Mouse (Mus musculus): ENCODE measurements at regions not wholly inside any gene's neighbourhood (a gene's known extent, or its start where the extent isn't known, plus 50 kb on each side); places are given as distances from the start of the nearest gene placed in this dataset.

DNA sequence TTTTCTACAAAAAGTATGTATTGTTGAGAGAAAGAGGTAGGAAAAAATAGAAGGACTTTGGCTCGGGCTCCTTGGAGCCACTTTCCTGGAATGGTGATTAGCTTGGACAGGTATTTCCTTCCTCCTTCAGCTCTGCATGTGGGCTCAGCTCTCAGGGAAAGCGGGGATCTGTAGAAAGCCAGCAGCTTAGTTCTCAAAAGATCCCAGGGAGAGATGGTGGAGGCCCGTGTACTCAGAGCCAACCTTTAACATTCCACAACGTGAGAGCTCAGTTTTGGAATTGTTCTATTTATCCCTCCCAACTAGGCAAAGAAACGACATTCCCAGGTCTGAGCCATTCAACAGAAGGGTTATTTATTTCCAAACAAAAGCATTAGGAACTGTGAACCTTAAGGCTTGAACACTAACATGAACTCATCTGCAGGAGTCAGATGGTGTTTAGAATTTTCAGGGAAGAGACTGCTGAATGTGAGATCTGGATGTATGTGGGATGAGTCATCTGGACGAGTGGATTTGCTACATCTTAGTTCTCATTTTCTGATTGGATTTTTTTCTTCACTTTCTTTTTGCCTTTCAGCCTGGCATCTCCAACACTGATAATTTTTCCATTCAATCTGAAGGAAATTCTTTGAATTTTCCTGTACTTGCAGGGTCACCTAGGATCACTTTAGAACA, 428.6 kb upstream of the Tnp1 start:
- ATAC-seq: no peak
- H3K27ac ChIP-seq (ENCODE audit: low read length): no peak overlapping the region
- no peak overlapping the region for H3K9ac ChIP-seq (ENCODE audit: low read depth, low read length)
- H3K9me3 ChIP-seq (ENCODE audit: control insufficient read depth, low read length): 0 out of 2 replicates have a peak, but pooled peaks cover 3% of the 10 kb centered on the region
- H3K36me3 ChIP-seq (ENCODE audit: control insufficient read depth, insufficient read depth, low read length): no peaks in the 10 kb centered on the region
- H3K4me1 ChIP-seq (ENCODE audit: control insufficient read depth, insufficient read depth, low read length): no peaks in the 10 kb centered on the region
- no peaks in the 10 kb centered on the region for H3K27me3 ChIP-seq (replicated peaks; ENCODE audit: control insufficient read depth, insufficient read depth, low read length)
- WGBS: 40% methylated on average over 6 of the region's 6 CpGs
- no peak overlapping the region for H3K4me3 ChIP-seq (ENCODE audit: low read length)
- no peak overlapping the region for H3K4me2 ChIP-seq (ENCODE audit: low read depth, low read length)

DNA sequence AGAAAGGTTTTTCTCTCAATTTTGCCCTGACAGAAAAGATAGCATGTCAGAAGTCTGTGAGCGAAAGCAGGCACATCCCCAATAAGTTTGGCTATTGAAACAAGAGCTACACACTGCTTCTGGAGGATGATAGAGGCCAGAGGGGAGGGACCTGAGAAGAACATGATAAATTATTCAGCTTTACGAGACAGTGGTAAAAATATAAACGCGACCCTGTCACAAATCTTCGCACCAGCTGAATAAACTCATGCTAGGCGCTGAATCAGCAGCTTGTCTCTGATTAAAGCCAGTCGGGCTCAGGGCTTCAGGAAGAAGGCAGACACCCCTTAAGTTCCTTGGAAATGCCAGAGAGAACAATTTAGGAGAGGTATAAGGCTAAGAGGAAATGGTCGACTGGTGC, 422.7 kb upstream of the Tnp1 start:
- Histone ChIP-seq H3K9me3 (ENCODE audit: control insufficient read depth, low read length) (0 out of 2 replicates have a peak, but pooled peaks cover 3% of the 10 kb centered on the region), H3K4me3 (ENCODE audit: low read length) (no peak overlapping the region), H3K27me3 (replicated peaks; ENCODE audit: control insufficient read depth, insufficient read depth, low read length) (no peaks in the 10 kb centered on the region), H3K4me1 (ENCODE audit: control insufficient read depth, insufficient read depth, low read length) (no peaks in the 10 kb centered on the region), H3K9ac (ENCODE audit: low read depth, low read length) (no peak overlapping the region), H3K27ac (ENCODE audit: low read length) (no peak overlapping the region), H3K36me3 (ENCODE audit: control insufficient read depth, insufficient read depth, low read length) (no peaks in the 10 kb centered on the region), H3K4me2 (ENCODE audit: low read depth, low read length) (no peak overlapping the region)
- WGBS: 35% methylated on average over 8 of the region's 8 CpGs
- ATAC-seq: peak; percentile 26; the same call in 1 of the 2 replicates

DNA sequence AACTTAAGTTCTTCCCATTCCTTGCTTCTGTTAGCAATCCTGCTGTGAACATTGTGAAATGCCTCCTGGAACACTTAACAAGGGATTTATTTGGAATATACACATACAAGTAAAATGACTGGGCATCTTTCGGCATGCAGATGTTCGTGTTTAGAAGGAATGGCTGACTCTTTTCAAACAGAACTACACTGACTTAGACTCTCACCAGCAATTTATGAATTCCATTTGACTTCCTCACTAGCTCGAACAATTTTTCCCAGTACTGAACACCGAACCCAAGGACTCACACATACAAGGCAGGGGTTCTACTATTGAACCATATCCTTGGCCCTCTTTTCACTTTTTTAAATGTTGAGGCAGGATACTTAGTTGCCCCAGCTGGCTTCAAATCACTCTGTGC, 412.4 kb upstream of the Tnp1 start:
- WGBS: 59% methylated on average over 4 of the region's 4 CpGs
- Histone ChIP-seq H3K9ac (ENCODE audit: low read depth, low read length) (no peak overlapping the region), H3K9me3 (ENCODE audit: control insufficient read depth, low read length) (no peaks in the 10 kb centered on the region), H3K36me3 (ENCODE audit: control insufficient read depth, insufficient read depth, low read length) (no peaks in the 10 kb centered on the region), H3K27me3 (replicated peaks; ENCODE audit: control insufficient read depth, insufficient read depth, low read length) (no peaks in the 10 kb centered on the region), H3K4me1 (ENCODE audit: control insufficient read depth, insufficient read depth, low read length) (no peaks in the 10 kb centered on the region), H3K4me3 (ENCODE audit: low read length) (no peak overlapping the region), H3K27ac (ENCODE audit: low read length) (no peak overlapping the region), H3K4me2 (ENCODE audit: low read depth, low read length) (no peak overlapping the region)
- ATAC-seq: no peak

DNA sequence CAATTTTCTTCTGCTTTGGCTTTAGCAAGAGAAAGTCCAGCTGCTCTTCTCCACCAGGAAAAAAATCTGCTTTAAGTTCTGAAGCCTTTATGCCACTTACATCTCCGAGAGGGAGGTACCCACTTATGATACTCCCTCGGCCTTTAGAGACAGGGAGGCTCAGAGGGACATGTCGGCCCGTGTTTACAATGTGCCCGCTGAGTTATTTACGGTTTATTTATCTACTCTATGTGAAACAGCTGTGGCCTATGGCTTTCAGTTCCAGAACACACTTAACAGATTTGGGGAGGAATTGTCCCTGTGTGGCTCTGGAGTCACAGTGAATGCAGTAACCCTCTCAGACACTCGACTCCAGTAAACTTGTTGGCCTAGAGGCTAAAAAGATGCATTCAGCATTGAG, 409.3 kb upstream of the Tnp1 start:
- no peaks in the 10 kb centered on the region for H3K9me3 ChIP-seq (ENCODE audit: control insufficient read depth, low read length)
- ATAC-seq: no peak

DNA sequence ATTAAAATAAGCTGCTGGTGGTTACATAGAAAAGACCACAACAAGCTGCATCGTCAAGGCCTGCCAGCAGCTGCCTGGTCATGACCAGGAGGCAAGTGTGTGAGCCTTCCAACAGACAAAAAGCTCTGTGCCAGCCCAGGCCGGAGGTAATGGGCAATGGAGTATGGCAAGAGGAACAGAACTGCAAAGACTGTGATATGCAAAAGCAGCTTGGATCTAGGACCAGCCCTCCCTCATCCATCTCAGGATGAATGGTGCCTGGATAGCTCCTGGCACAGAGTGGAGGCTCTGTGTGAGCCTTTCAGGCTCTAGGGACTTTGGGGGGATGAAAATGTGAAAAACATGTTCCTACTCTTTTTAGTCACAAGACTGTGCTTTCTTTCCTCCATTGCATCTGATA, 402.5 kb upstream of the Tnp1 start:
- no peak overlapping the region for H3K9ac ChIP-seq (ENCODE audit: low read depth, low read length)
- WGBS: 68% methylated on average over 2 of the region's 2 CpGs

More for the DNA sequence above, 409.3 kb upstream of the Tnp1 start:
- no peaks in the 10 kb centered on the region for H3K27me3 ChIP-seq (replicated peaks; ENCODE audit: control insufficient read depth, insufficient read depth, low read length)
- H3K4me2 ChIP-seq (ENCODE audit: low read depth, low read length): no peak overlapping the region
- WGBS: 29% methylated on average over 7 of the region's 7 CpGs
- H3K4me3 ChIP-seq (ENCODE audit: low read length): no peak overlapping the region
- H3K27ac ChIP-seq (ENCODE audit: low read length): no peak overlapping the region
- H3K4me1 ChIP-seq (ENCODE audit: control insufficient read depth, insufficient read depth, low read length): no peaks in the 10 kb centered on the region
- H3K9ac ChIP-seq (ENCODE audit: low read depth, low read length): no peak overlapping the region
- no peaks in the 10 kb centered on the region for H3K36me3 ChIP-seq (ENCODE audit: control insufficient read depth, insufficient read depth, low read length)

DNA sequence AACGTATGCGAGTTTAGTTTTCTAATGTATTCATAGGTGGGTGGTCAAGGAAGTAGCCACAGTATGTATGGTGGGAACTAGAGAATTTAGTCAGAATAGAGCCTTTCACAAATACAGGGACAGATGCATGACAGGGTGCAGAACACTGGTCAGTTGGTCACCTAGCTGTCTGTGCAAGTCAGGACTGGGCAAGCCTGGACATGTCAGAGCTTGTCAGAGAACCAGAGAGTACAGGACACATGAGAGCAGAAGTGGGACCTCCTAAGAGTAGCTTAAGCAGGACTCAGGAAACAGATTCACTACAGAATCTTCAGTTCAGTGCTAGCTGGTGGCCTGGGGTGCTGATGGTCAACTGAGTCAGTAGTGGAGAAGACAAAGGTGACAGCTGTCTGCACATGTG, 395.7 kb upstream of the Tnp1 start:
- no peaks in the 10 kb centered on the region for H3K9me3 ChIP-seq (ENCODE audit: control insufficient read depth, low read length)
- H3K27ac ChIP-seq (ENCODE audit: low read length): no peak overlapping the region
- 89% methylated on average over 2 of the region's 2 CpGs for WGBS
- no peak overlapping the region for H3K4me2 ChIP-seq (ENCODE audit: low read depth, low read length)
- H3K36me3 ChIP-seq (ENCODE audit: control insufficient read depth, insufficient read depth, low read length): no peaks in the 10 kb centered on the region
- ATAC-seq: no peak
- no peaks in the 10 kb centered on the region for H3K27me3 ChIP-seq (replicated peaks; ENCODE audit: control insufficient read depth, insufficient read depth, low read length)
- H3K9ac ChIP-seq (ENCODE audit: low read depth, low read length): no peak overlapping the region
- no peaks in the 10 kb centered on the region for H3K4me1 ChIP-seq (ENCODE audit: control insufficient read depth, insufficient read depth, low read length)
- no peak overlapping the region for H3K4me3 ChIP-seq (ENCODE audit: low read length)

More for the DNA sequence above, 402.5 kb upstream of the Tnp1 start:
- no peak for ATAC-seq
- no peak overlapping the region for H3K4me2 ChIP-seq (ENCODE audit: low read depth, low read length)
- H3K36me3 ChIP-seq (ENCODE audit: control insufficient read depth, insufficient read depth, low read length): no peaks in the 10 kb centered on the region
- no peaks in the 10 kb centered on the region for H3K9me3 ChIP-seq (ENCODE audit: control insufficient read depth, low read length)
- H3K27ac ChIP-seq (ENCODE audit: low read length): no peak overlapping the region
- no peaks in the 10 kb centered on the region for H3K4me1 ChIP-seq (ENCODE audit: control insufficient read depth, insufficient read depth, low read length)
- no peaks in the 10 kb centered on the region for H3K27me3 ChIP-seq (replicated peaks; ENCODE audit: control insufficient read depth, insufficient read depth, low read length)
- H3K4me3 ChIP-seq (ENCODE audit: low read length): no peak overlapping the region

DNA sequence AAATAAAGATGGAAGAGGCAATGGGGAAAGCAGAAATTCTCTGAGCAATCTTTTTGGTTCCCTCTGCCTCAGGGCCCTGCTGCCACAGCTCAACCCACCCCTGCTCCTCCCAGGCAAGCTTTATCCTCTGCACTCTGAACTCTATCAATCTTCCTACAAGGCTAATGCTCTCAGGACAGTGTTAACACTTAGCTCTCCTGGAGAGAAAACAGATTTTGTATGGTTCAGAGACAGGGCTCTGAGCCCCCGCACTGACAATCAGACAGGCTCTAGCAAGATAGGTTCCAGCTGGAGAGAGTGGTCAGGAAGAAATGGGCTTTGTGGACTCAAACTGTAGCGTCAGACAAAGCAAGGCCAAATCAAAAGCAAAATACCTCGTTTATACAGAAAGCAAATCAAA, 383.5 kb upstream of the Tnp1 start:
- Histone ChIP-seq H3K9ac (ENCODE audit: low read depth, low read length) (no peak overlapping the region), H3K4me3 (ENCODE audit: low read length) (no peak overlapping the region), H3K4me2 (ENCODE audit: low read depth, low read length) (no peak overlapping the region), H3K4me1 (ENCODE audit: control insufficient read depth, insufficient read depth, low read length) (0 out of 2 replicates have a peak, but pooled peaks cover 2% of the 10 kb centered on the region), H3K27me3 (replicated peaks; ENCODE audit: control insufficient read depth, insufficient read depth, low read length) (no peaks in the 10 kb centered on the region), H3K9me3 (ENCODE audit: control insufficient read depth, low read length) (no peaks in the 10 kb centered on the region), H3K36me3 (ENCODE audit: control insufficient read depth, insufficient read depth, low read length) (no peaks in the 10 kb centered on the region), H3K27ac (ENCODE audit: low read length) (no peak overlapping the region)
- 33% methylated on average over 3 of the region's 3 CpGs for WGBS
- ATAC-seq: 0 out of 2 replicates have a peak, but pooled peaks have one; percentile 13

DNA sequence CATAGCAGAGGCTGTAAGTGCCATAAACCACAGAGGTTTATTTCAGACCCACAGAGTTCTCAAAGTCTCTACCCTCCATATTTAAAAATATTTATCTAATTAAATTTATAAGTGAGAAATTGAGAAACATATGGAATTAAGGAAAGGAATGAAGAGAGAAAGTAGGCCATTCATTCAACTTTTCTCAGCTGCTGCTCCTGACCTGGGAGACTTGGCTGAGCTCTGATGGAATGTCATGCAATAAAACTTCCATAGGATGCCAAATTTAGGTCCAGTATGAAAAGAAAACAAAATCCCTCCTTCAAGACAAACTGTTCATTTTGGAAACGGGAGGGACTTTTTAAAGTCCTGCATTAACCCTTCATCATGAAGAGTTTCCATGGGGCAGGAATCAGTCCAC, 379.3 kb upstream of the Tnp1 start:
- no peak overlapping the region for H3K27ac ChIP-seq (ENCODE audit: low read length)

DNA sequence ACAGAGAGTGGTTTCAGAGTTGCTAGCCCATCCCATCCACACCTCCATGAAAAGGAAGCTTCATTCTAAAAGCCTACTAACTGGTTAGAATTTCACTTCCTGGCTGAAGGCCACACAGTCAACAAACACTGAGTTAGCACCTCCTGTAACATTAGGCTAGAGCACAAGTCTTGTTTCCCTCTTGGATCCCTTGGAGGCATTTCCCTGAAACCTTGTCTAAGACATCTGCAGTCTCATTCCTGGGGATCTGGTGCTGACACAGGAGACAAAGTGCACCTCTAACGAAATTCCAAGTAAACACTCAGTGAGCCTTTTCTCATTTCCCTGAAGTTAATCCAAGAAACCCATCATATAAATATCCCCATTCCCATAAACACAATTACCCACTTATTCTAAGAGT, 378.8 kb upstream of the Tnp1 start:
- Histone ChIP-seq H3K9me3 (ENCODE audit: control insufficient read depth, low read length) (no peaks in the 10 kb centered on the region), H3K4me3 (ENCODE audit: low read length) (no peak overlapping the region), H3K27me3 (replicated peaks; ENCODE audit: control insufficient read depth, insufficient read depth, low read length) (no peaks in the 10 kb centered on the region), H3K4me2 (ENCODE audit: low read depth, low read length) (no peak overlapping the region), H3K36me3 (ENCODE audit: control insufficient read depth, insufficient read depth, low read length) (no peaks in the 10 kb centered on the region), H3K4me1 (ENCODE audit: control insufficient read depth, insufficient read depth, low read length) (0 out of 2 replicates have a peak, but pooled peaks cover 2% of the 10 kb centered on the region), H3K9ac (ENCODE audit: low read depth, low read length) (no peak overlapping the region), H3K27ac (ENCODE audit: low read length) (no peak overlapping the region)
- WGBS: 38% methylated on average over 1 of the region's 1 CpGs
- no peak for ATAC-seq

More for the DNA sequence above, 379.3 kb upstream of the Tnp1 start:
- H3K4me1 ChIP-seq (ENCODE audit: control insufficient read depth, insufficient read depth, low read length): 0 out of 2 replicates have a peak, but pooled peaks cover 2% of the 10 kb centered on the region
- ATAC-seq: no peak
- no peak overlapping the region for H3K4me2 ChIP-seq (ENCODE audit: low read depth, low read length)
- 31% methylated on average over 1 of the region's 1 CpGs for WGBS
- H3K9ac ChIP-seq (ENCODE audit: low read depth, low read length): no peak overlapping the region
- H3K36me3 ChIP-seq (ENCODE audit: control insufficient read depth, insufficient read depth, low read length): no peaks in the 10 kb centered on the region
- H3K4me3 ChIP-seq (ENCODE audit: low read length): no peak overlapping the region
- no peaks in the 10 kb centered on the region for H3K27me3 ChIP-seq (replicated peaks; ENCODE audit: control insufficient read depth, insufficient read depth, low read length)
- H3K9me3 ChIP-seq (ENCODE audit: control insufficient read depth, low read length): no peaks in the 10 kb centered on the region

DNA sequence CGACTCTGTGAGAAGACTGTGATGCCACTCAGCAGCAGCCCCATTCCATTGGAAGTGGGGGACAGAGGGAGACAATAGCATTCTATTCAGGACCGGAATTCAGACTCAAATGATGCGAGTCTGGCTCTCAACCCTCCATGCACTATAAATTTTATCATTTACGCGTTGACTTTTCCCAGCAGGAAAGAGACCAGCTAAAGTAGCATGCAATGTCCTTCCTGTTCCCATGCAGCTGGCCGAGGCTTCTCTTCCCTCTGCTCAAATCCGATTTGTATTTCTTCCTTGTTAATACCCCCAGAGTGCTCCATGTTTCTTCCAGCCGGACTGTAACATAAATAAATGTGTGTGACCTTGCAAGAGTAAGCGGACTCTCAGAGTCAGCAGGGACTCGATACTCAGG, 376.4 kb upstream of the Tnp1 start:
- no peak overlapping the region for H3K9ac ChIP-seq (ENCODE audit: low read depth, low read length)
- H3K4me3 ChIP-seq (ENCODE audit: low read length): no peak overlapping the region
- ATAC-seq: no peak
- no peaks in the 10 kb centered on the region for H3K27me3 ChIP-seq (replicated peaks; ENCODE audit: control insufficient read depth, insufficient read depth, low read length)
- no peak overlapping the region for H3K27ac ChIP-seq (ENCODE audit: low read length)
- no peak overlapping the region for H3K4me2 ChIP-seq (ENCODE audit: low read depth, low read length)
- no peaks in the 10 kb centered on the region for H3K36me3 ChIP-seq (ENCODE audit: control insufficient read depth, insufficient read depth, low read length)
- WGBS: 46% methylated on average over 10 of the region's 10 CpGs
- 0 out of 2 replicates have a peak, but pooled peaks cover 2% of the 10 kb centered on the region for H3K4me1 ChIP-seq (ENCODE audit: control insufficient read depth, insufficient read depth, low read length)
- H3K9me3 ChIP-seq (ENCODE audit: control insufficient read depth, low read length): no peaks in the 10 kb centered on the region
